Mouse (Mus musculus) stomach, postnatal 0 days (tissue): ENCODE data around the gene Cul9. TPM values are rescaled to one million over a fixed set of nuclear protein-coding genes. Genes with fewer than 3 reads are reported as not detected.
A peak's percentile ranks its signal among the peaks of the same experiment; 100 is the strongest.

Experiments used
- ATAC-seq: fragments of 200-750 bp; cut with Nextera tagmentation; 2 replicates; pipeline ENCODE4 v1.8.0; 2017; ENCODE audit not compliant: low FRiP score, low TSS enrichment
- DNase-seq: peaks from one replicate; pipeline ENCODE4 v3.0.0-alpha.2; 2016; ENCODE audit warnings: low spot score
- H3K27ac ChIP-seq: fragments of 300-500 bp; sonication (generic); replicated peaks from 2 replicates; pipeline ENCODE4 v1.5.1; 2014; ENCODE audit warnings: mild to moderate bottlenecking, control low read depth
- H3K27me3 ChIP-seq: fragments of 300-500 bp; sonication (generic); 2 replicates; pipeline ENCODE4 v1.6.1; 2014; ENCODE audit warnings: low read length; ENCODE audit not compliant: control insufficient read depth, insufficient read depth
- H3K36me3 ChIP-seq: fragments of 300-500 bp; sonication (generic); 2 replicates; pipeline ENCODE4 v1.6.1; 2014; ENCODE audit warnings: low read length, mixed read lengths; ENCODE audit not compliant: control insufficient read depth, insufficient read depth
- H3K4me1 ChIP-seq: fragments of 300-500 bp; sonication (generic); replicated peaks from 2 replicates; pipeline ENCODE4 v1.6.1; 2014; ENCODE audit warnings: antibody characterized with exemption; ENCODE audit not compliant: control insufficient read depth, insufficient read depth
- H3K4me2 ChIP-seq: fragments of 300-500 bp; sonication (generic); replicated peaks from 2 replicates; pipeline ENCODE4 v1.6.1; 2014; ENCODE audit warnings: low read depth, mild to moderate bottlenecking, control low read depth, moderate library complexity
- H3K4me3 ChIP-seq: fragments of 300-500 bp; sonication (generic); 2 replicates; pipeline ENCODE4 v1.5.1; 2014; ENCODE audit warnings: low read depth, low read length, control low read depth
- H3K9ac ChIP-seq: fragments of 300-500 bp; sonication (generic); 2 replicates; pipeline ENCODE4 v1.6.1; 2014; ENCODE audit warnings: mild to moderate bottlenecking, low read length, control low read depth, mixed read lengths
- H3K9me3 ChIP-seq: fragments of 300-500 bp; sonication (generic); 2 replicates; pipeline ENCODE4 v1.6.1; 2016; ENCODE audit warnings: low read length; ENCODE audit not compliant: control insufficient read depth
- CTCF ChIP-seq: IDR thresholded peaks from 2 replicates; pipeline ENCODE4 v1.5.1; 2016; ENCODE audit warnings: antibody characterized with exemption, low read depth, mild to moderate bottlenecking, moderate library complexity
- EP300 ChIP-seq: optimal IDR thresholded peaks from 2 replicates; pipeline ENCODE3; 2016; ENCODE audit warnings: antibody characterized with exemption
- WGBS: fragments of 180-500 bp; shearing (Covaris S2); extraction: QIAGEN DNeasy Blood & Tissue Kit; methylation state at CpG from one replicate; pipeline ENCODE4 v1.1.7; 2014; 5-methylcytosine and 5-hydroxymethylcytosine counted together
- polyA plus RNA-seq: library from polyadenylated mRNA; unstranded; fragments of >200 nt; fragmentation: Nextera tagmentation; extraction: Ambion mirVana; gene quantifications from 2 replicates; pipeline ENCODE4 v1.2.1, GENCODE M21; 2015

Cul9 gene
- polyA plus RNA-seq, 1 experiment from 2014 or later: 1.9 TPM

- H3K9me3 ChIP-seq: no peaks in the 10 kb centered on the region
- peaks cover 5% of the 10 kb centered on the region; the same call in 1 of the 2 replicates for H3K4me1 ChIP-seq
- ATAC-seq (no peak), DNase-seq (no peak)
- 88% methylated on average over 16 of the region's 16 CpGs for WGBS
- H3K36me3 ChIP-seq: peaks cover 22% of the 10 kb centered on the region
- no peak overlapping the region for H3K4me3 ChIP-seq
- peak; percentile 43 for TF ChIP-seq CTCF
- TF ChIP-seq EP300: no peak
- peak overlapping the region; percentile 49; the same call in 1 of the 2 replicates for H3K27ac ChIP-seq
- H3K27me3 ChIP-seq: no peaks in the 10 kb centered on the region
- H3K9ac ChIP-seq: no peak overlapping the region
- 0 out of 2 replicates have a peak overlapping the region, but pooled peaks have one; percentile 17 for H3K4me2 ChIP-seq
Measured at GRCm38 (mm10) chr17:46589635-46590314, 43.6 kb upstream of the Cul9 start.

DNA sequence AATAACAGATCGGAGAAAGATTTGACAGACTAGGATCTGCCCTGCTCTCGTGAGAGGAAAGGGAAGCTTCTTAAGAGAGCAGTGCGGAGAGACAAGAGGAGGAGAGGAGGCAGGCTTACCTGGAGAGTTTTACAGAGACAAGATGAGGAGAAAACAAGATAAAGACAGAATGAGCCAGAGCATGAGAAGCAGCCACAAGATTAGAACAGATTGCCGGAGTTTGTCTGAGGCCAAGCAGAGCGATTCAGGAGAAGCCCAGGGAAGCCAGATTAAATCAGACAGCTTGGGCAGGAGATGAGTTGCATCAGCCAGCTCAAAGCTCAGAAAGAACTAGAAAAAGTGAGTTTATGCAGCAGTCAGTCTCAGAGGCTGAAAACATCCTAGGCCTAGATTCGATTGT, 42.7 kb upstream of the Cul9 start:
- Histone ChIP-seq H3K9ac (no peak overlapping the region), H3K27me3 (no peaks in the 10 kb centered on the region), H3K4me3 (no peak overlapping the region), H3K4me2 (no peak overlapping the region), H3K36me3 (peaks cover 22% of the 10 kb centered on the region), H3K27ac (no peak overlapping the region), H3K9me3 (no peaks in the 10 kb centered on the region), H3K4me1 (0 out of 2 replicates have a peak, but pooled peaks cover 2% of the 10 kb centered on the region)
- ATAC-seq (no peak), DNase-seq (no peak)
- WGBS: 93% methylated on average over 6 of the region's 6 CpGs
- TF ChIP-seq CTCF: no peak

GRCm38 (mm10) chr17:46588173-46588572, 42.0 kb upstream of the Cul9 start:
- no peak for ATAC-seq
- WGBS: 60% methylated on average over 9 of the region's 9 CpGs
- no peaks in the 10 kb centered on the region for H3K27me3 ChIP-seq
- TF ChIP-seq CTCF (no peak), EP300 (no peak)
- no peak overlapping the region for H3K9ac ChIP-seq
- no peak for DNase-seq
- H3K4me2 ChIP-seq: no peak overlapping the region
- H3K9me3 ChIP-seq: no peaks in the 10 kb centered on the region
- no peak overlapping the region for H3K27ac ChIP-seq
- H3K36me3 ChIP-seq: peaks cover 22% of the 10 kb centered on the region
- H3K4me1 ChIP-seq: 0 out of 2 replicates have a peak, but pooled peaks cover 2% of the 10 kb centered on the region
- no peak overlapping the region for H3K4me3 ChIP-seq

- 78% methylated on average over 8 of the region's 8 CpGs for WGBS
Measured at GRCm38 (mm10) chr17:46586327-46586726, 40.1 kb upstream of the Cul9 start.

DNA sequence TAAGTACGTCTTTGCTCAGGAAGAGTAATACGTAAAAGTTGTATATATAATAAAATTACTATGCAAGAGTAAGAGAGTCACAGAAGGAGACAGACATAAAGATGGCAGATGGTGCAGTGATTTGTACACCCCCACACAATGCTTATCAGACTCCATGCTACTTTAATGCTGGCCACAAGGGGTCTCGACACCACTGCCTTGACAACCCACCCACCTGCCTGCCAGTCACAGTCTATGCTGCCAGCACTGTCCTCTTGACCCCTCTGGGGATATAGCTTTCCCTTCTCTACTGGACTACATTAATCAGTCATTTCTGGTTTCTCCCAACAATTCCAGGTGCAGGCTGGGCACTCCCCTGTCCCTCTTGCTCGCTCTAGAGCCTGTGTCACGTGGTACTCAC, 32.5 kb upstream of the Cul9 start:
- Histone ChIP-seq H3K9ac (no peak overlapping the region; the same call in 1 of the 2 replicates), H3K4me3 (no peak overlapping the region), H3K4me2 (no peak overlapping the region), H3K27ac (no peak overlapping the region), H3K4me1 (no peaks in the 10 kb centered on the region), H3K36me3 (peaks cover 38% of the 10 kb centered on the region), H3K27me3 (no peaks in the 10 kb centered on the region), H3K9me3 (no peaks in the 10 kb centered on the region)
- DNase-seq (no peak), ATAC-seq (no peak)
- peak; percentile 59 for TF ChIP-seq CTCF
- TF ChIP-seq EP300: no peak
- WGBS: 71% methylated on average over 5 of the region's 5 CpGs

More at GRCm38 (mm10) chr17:46586327-46586726, 40.1 kb upstream of the Cul9 start:
- no peak overlapping the region for H3K4me3 ChIP-seq
- no peaks in the 10 kb centered on the region for H3K9me3 ChIP-seq
- TF ChIP-seq CTCF (no peak), EP300 (no peak)
- no peaks in the 10 kb centered on the region for H3K27me3 ChIP-seq
- H3K9ac ChIP-seq: no peak overlapping the region
- no peak overlapping the region for H3K27ac ChIP-seq
- H3K4me2 ChIP-seq: no peak overlapping the region
- peaks cover 30% of the 10 kb centered on the region for H3K36me3 ChIP-seq
- no peak for DNase-seq
- ATAC-seq: no peak
- H3K4me1 ChIP-seq: no peaks in the 10 kb centered on the region

- Histone ChIP-seq H3K9me3 (no peaks in the 10 kb centered on the region), H3K36me3 (peaks cover 33% of the 10 kb centered on the region), H3K4me3 (no peak overlapping the region), H3K4me1 (no peaks in the 10 kb centered on the region), H3K27ac (no peak overlapping the region), H3K9ac (no peak overlapping the region), H3K27me3 (no peaks in the 10 kb centered on the region), H3K4me2 (no peak overlapping the region)
- DNase-seq (peak; percentile 48), ATAC-seq (no peak)
- WGBS: 78% methylated on average over 13 of the region's 13 CpGs
- TF ChIP-seq CTCF: peak; percentile 71
- no peak for TF ChIP-seq EP300
Measured at GRCm38 (mm10) chr17:46576070-46576469, 29.9 kb upstream of the Cul9 start.
